Mouse (Mus musculus) cortical plate, adult 2 months (tissue): ENCODE results near the gene Isy1.
A peak's percentile ranks its signal among the peaks of the same experiment; 100 is the strongest.

Source experiments
- CTCF ChIP-seq: fragments of 200-500 bp; IDR thresholded peaks from 2 replicates; pipeline ENCODE4 v1.5.1; 2011; ENCODE audit warnings: mild to moderate bottlenecking, control low read depth, low read length; ENCODE audit not compliant: insufficient read depth; ENCODE audit errors: extremely low read depth
- POLR2A ChIP-seq: fragments of 200-500 bp; IDR thresholded peaks from 2 replicates; pipeline ENCODE4 v1.6.1; 2011; ENCODE audit warnings: mild to moderate bottlenecking, low read length, control low read depth; ENCODE audit not compliant: insufficient read depth; ENCODE audit errors: extremely low read depth

DNA sequence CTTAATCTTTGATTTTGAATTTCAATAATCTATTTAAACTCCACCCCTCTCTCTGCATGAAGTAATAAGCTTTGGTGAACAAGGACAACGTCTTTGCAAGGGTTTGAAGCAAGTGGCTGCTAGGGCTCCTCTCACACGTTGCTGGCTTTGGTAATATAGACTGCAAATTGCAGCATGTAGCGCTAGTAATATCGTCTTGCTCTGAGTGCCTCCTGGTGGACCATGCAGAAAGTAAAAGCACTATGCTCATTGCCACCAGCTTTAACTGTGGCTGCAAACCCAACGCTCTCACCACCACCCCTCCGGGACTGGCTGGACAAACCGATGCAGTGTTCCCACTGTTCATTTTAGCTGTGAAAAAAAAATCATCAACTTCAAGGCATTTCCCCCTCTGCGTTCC is 68.0 kb downstream of the Isy1 start:
- TF ChIP-seq POLR2A = no peak
- TF ChIP-seq CTCF = peak; percentile 35; the same call in 1 of the 2 replicates
